Mouse (Mus musculus) hindbrain, embryonic 11.5 days (tissue): Measurements from ENCODE around the gene Pkp2. TPM values are rescaled to one million over a fixed set of nuclear protein-coding genes. Genes with fewer than 3 reads are reported as not detected.

Experiments
- ATAC-seq: fragments of 200-750 bp; cut with Nextera tagmentation; 2 replicates; pipeline ENCODE4 v1.8.0; 2017; ENCODE audit warnings: mild to moderate bottlenecking, moderate TSS enrichment, moderate library complexity; ENCODE audit not compliant: low FRiP score
- DNase-seq: peaks from one replicate; pipeline ENCODE4 v3.0.0-alpha.2; 2015; ENCODE audit warnings: low spot score
- H3K27ac ChIP-seq: fragments of 300-500 bp; sonication (generic); 2 replicates; pipeline ENCODE4 v1.5.1; 2014; ENCODE audit warnings: mild to moderate bottlenecking, low read depth, low read length
- H3K27me3 ChIP-seq: fragments of 300-500 bp; sonication (generic); 2 replicates; pipeline ENCODE4 v1.6.1; 2014; ENCODE audit warnings: mild to moderate bottlenecking, low read length, moderate library complexity, mixed read lengths; ENCODE audit not compliant: control insufficient read depth, insufficient read depth
- H3K36me3 ChIP-seq: fragments of 300-500 bp; sonication (generic); 2 replicates; pipeline ENCODE4 v1.6.1; 2014; ENCODE audit warnings: mild to moderate bottlenecking, low read length, moderate library complexity, mixed read lengths; ENCODE audit not compliant: control insufficient read depth, insufficient read depth
- H3K4me1 ChIP-seq: fragments of 300-500 bp; sonication (generic); replicated peaks from 2 replicates; pipeline ENCODE4 v1.6.1; 2014; ENCODE audit warnings: low read length, mixed read lengths; ENCODE audit not compliant: control insufficient read depth, insufficient read depth
- H3K4me2 ChIP-seq: fragments of 300-500 bp; sonication (generic); replicated peaks from 2 replicates; pipeline ENCODE4 v1.6.1; 2014; ENCODE audit warnings: mild to moderate bottlenecking, low read depth, low read length
- H3K4me3 ChIP-seq: fragments of 300-500 bp; sonication (generic); 2 replicates; pipeline ENCODE4 v1.5.1; 2014; ENCODE audit warnings: low read depth, low read length
- H3K9ac ChIP-seq: fragments of 300-500 bp; sonication (generic); 2 replicates; pipeline ENCODE4 v1.6.1; 2014; ENCODE audit warnings: low read depth, low read length
- H3K9me3 ChIP-seq: fragments of 300-500 bp; sonication (generic); 2 replicates; pipeline ENCODE4 v1.6.1; 2016; ENCODE audit warnings: low read length; ENCODE audit not compliant: control insufficient read depth
- WGBS: fragments of 180-500 bp; shearing (Covaris S2); extraction: QIAGEN DNeasy Blood & Tissue Kit; methylation state at CpG from one replicate; pipeline ENCODE4 v1.1.7; 2014; 5-methylcytosine and 5-hydroxymethylcytosine counted together
- polyA plus RNA-seq: library from polyadenylated mRNA; unstranded; fragments of >200 nt; fragmentation: Nextera tagmentation; extraction: Ambion mirVana; gene quantifications from 2 replicates; pipeline ENCODE4 v1.2.1, GENCODE M21; 2014

Gene Pkp2
- polyA plus RNA-seq, 1 experiment from 2014 or later, result 4.2 TPM

- H3K4me2 ChIP-seq, result no peak overlapping the region
- no peaks in the 10 kb centered on the region for H3K36me3 ChIP-seq
- no peaks in the 10 kb centered on the region for H3K27me3 ChIP-seq
- no peaks in the 10 kb centered on the region for H3K9me3 ChIP-seq
- no peak for ATAC-seq
- DNase-seq, result no peak
- H3K9ac ChIP-seq, result no peak overlapping the region
- no peak overlapping the region for H3K27ac ChIP-seq
- H3K4me3 ChIP-seq, result no peak overlapping the region
- no peaks in the 10 kb centered on the region for H3K4me1 ChIP-seq
- 88% methylated on average over 6 of the region's 6 CpGs for WGBS
These were observed 60.6 kb downstream of the Pkp2 start for GRCm38 (mm10) chr16:16273752-16274151.

- no peaks in the 10 kb centered on the region for H3K9me3 ChIP-seq
- peak within 1 kb of the TSS; percentile 85 for H3K27ac ChIP-seq
- WGBS, result under 1% methylated on average over 48 of the region's 50 CpGs
- H3K9ac ChIP-seq, result peak within 1 kb of the TSS; percentile 66
- 0 out of 2 replicates have a peak, but pooled peaks cover 2% of the 10 kb centered on the region for H3K4me1 ChIP-seq
- H3K36me3 ChIP-seq, result 0 out of 2 replicates have a peak, but pooled peaks cover 4% of the 10 kb centered on the region
- peak within 1 kb of the TSS; percentile 80 for H3K4me2 ChIP-seq
- DNase-seq, result peak; percentile 90
- peak; percentile 99 for ATAC-seq
- no peaks in the 10 kb centered on the region for H3K27me3 ChIP-seq
- H3K4me3 ChIP-seq, result peak within 1 kb of the TSS; percentile 89
These were observed 89.4 kb downstream of the Pkp2 start, which contains the start of gene Yars2 for GRCm38 (mm10) chr16:16302369-16303137. Gene Yars2, plus strand, starts transcription at chr16:16302965.

GRCm38 (mm10) chr16:16303138-16303827 lies 90.2 kb downstream of the Pkp2 start:
- DNase-seq (peak; percentile 65), ATAC-seq (peak; percentile 76)
- Histone ChIP-seq H3K9me3 (no peaks in the 10 kb centered on the region), H3K27me3 (no peaks in the 10 kb centered on the region), H3K9ac (peak overlapping the region; percentile 66), H3K4me1 (0 out of 2 replicates have a peak, but pooled peaks cover 2% of the 10 kb centered on the region), H3K36me3 (0 out of 2 replicates have a peak, but pooled peaks cover 4% of the 10 kb centered on the region), H3K27ac (peak overlapping the region; percentile 85), H3K4me3 (peak overlapping the region; percentile 89), H3K4me2 (peak overlapping the region; percentile 80)
- under 1% methylated on average over 60 of the region's 61 CpGs for WGBS

- H3K27ac ChIP-seq, result 0 out of 2 replicates have a peak overlapping the region, but pooled peaks have one; percentile 85
- H3K9me3 ChIP-seq, result no peaks in the 10 kb centered on the region
- no peaks in the 10 kb centered on the region for H3K27me3 ChIP-seq
- 0 out of 2 replicates have a peak, but pooled peaks cover 2% of the 10 kb centered on the region for H3K4me1 ChIP-seq
- no peak for ATAC-seq
- peak overlapping the region; percentile 66 for H3K9ac ChIP-seq
- DNase-seq, result peak; percentile 33
- peak overlapping the region; percentile 80 for H3K4me2 ChIP-seq
- whole genome bisulfite sequencing, result 20% methylated on average over 7 of the region's 7 CpGs
- peak overlapping the region; percentile 89 for H3K4me3 ChIP-seq
- 0 out of 2 replicates have a peak, but pooled peaks cover 4% of the 10 kb centered on the region for H3K36me3 ChIP-seq
These were observed 90.8 kb downstream of the Pkp2 start for GRCm38 (mm10) chr16:16303888-16304287.

GRCm38 (mm10) chr16:16311319-16311718 lies 98.2 kb downstream of the Pkp2 start:
- no peaks in the 10 kb centered on the region for H3K4me1 ChIP-seq
- H3K4me3 ChIP-seq, result no peak overlapping the region
- 91% methylated on average over 5 of the region's 5 CpGs for WGBS
- no peak overlapping the region for H3K27ac ChIP-seq
- no peak overlapping the region for H3K9ac ChIP-seq
- no peak for DNase-seq
- ATAC-seq, result no peak
- H3K36me3 ChIP-seq, result peaks cover 8% of the 10 kb centered on the region; the same call in 1 of the 2 replicates
- no peaks in the 10 kb centered on the region for H3K27me3 ChIP-seq
- H3K9me3 ChIP-seq, result no peaks in the 10 kb centered on the region
- H3K4me2 ChIP-seq, result no peak overlapping the region

Other genes starting within 250 kb of the Pkp2 start
- gene Yars2, start 89.6 kb downstream of the Pkp2 start, polyA plus RNA-seq, result 38.7 and 41.7 TPM in 2 replicates
- gene Dnm1l, start 145.6 kb downstream of the Pkp2 start, polyA plus RNA-seq, result 75.4 and 78.6 TPM in 2 replicates